Mouse (Mus musculus) cerebellum, postnatal 36 days (tissue): ENCODE data around the gene Bok.

Experiments used
- DNase-seq, 2 experiments: peaks; one replicate each; pipeline ENCODE4 v3.0.0; 2021 to 2022; ENCODE audit warnings: mixed read lengths in 2 of 2

Bok gene

DNA sequence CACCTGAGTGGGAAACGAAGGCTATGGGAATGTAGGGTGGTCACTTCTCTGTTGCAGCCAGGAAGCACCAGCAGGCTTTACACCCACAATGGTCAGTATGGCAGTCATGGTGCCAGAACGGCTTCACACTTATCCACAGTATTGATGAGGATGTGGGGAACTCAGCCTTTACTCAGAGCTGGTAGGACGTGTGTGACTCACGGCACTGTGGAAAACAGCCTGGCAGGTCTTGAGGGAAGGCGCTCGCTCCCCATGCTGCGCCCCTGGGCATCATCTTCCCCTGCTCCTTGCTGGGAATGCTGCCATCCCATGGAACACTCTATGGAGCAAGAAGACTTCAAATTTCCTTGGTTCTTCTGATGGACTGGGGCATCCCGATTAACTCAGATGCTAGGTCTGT is 5.6 kb downstream of the Bok start:
- DNase-seq = no peak

DNA sequence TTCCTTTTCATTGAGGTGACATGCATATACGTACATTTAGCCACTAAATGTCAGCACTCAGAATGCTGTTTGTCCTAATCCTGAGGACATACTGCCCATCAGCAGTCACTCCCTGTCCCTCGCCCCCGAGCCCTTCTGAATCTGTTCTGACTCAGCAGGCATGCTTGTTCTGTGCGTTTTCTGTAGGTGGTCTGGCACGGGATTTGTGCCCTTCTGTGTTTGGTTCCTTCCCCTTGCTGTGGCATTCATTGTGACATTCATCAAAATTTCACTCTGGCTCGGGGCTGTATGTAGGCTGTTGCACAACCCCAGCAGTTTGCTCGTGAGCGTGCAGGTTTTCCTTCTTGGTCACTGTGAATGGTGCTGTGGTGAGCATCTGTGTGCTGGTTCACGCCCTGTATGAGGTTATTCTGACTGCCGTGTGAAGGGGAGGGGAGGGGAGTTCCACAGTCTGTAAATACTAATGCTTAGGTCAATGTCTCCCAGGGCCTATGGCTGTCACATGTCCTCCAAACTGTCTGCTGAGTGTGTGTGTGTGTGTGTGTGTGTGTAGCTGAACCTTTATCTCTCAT is 6.4 kb downstream of the Bok start:
- DNase-seq = no peak

DNA sequence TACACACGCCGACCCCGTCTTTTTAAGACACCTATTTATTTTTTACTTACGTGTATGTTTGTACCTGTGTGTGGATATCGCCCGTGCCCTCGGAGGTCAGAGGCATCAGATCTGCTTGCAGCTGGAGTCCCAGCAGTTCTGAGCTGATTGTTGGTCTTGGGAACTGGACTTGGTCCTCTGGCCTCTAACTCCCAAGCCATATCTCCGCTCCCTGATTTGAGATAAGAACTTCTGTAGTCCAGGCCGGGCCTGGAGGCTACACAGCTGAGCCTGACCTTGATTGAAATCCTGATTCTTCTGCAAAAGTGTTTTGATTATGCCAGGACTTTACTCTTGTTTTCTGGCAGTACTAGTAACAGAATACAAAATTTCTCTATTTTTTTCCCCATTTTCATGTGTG is 7.3 kb downstream of the Bok start:
- DNase-seq = no peak

DNA sequence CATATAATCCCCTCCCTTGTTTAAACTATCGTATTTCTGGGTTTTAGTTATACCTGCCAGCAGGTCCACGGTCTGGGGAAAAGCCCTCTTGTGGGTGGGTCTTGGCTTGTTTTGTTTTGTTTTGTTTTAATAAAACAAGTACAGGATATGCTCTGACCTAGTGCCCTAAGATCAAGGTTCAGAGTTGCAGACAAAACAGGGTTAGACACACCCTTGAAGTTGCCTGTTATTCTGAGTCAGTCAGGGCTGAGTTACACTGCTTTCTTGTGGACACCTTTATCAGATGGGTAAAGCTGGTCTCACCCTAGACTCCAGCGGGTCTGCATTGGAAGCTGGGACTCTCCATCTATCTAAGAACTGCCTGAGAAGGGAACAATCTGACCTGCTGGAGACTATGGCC is 8.0 kb downstream of the Bok start:
- no peak for DNase-seq

DNA sequence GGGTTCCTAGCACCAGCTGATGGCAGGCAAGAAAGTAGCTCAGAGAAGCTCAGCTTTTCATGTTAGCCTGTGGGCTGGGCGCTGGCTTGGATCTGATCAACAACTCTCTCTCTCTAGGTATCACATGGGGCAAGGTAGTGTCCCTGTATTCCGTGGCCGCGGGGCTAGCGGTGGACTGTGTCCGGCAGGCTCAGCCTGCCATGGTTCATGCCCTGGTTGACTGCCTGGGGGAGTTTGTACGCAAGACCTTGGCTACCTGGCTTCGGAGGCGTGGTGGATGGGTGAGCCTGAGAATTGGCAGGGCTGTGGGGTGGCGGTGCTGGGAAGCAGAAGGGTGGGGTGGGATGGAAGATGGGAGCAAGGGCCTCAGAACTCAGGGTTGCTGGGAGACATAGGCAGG is 8.5 kb downstream of the Bok start:
- no peak for DNase-seq

DNA sequence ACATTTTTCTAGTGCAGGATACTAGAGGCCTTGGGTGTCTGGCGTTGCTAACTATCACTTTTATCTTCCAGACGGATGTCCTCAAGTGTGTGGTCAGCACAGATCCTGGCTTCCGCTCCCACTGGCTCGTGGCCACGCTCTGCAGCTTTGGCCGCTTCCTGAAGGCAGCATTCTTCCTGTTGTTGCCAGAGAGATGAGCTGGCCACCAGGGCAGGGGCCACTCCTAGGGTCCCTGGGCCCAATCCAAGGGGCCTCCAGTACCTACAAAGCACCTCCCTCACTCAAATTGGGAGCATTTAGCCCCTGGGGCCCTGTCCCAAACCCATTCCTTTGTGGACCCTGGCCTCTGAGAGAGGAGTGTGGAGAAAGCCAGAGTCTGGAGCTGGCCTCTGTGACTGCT is 9.5 kb downstream of the Bok start:
- DNase-seq = peak; percentile 31 to 50

DNA sequence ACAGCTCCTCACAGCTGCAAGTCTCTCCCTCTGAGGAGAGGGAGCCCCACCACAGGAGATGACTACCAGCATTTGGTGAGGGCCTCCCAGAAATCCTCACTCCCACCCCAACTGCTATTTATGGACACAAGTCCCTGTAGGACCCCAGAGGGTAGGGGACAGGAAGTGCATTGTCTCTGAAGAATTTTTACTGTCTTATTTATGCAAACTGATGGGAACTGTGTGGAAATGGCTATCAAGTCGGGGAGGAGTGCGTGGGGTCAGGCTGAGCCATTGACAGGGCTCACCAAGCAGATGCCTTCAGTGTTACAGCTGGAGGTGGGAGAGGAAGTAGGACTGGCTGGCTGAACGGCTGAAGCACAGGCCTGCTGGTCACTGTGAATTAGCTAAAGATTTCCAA is 11.9 kb downstream of the Bok start:
- DNase-seq = no peak

DNA sequence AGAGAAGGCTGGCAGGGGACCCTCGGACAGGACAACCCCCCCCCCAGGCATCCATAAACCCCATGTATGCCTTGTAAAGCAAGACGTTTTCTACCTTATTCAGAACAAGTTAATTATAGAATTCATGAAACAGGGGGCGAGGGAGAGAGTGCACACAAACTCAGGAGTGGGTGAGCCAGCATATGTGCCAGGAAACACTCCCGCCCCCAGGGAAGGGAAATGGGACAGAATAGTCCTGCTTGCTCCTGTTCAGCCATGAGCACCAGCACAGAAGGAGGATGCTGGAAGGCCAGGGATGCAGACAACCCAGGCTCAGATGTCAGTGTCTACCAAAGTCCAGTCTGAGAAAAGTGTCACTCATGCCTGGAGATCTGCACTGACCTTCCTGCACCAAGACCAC is 13.7 kb downstream of the Bok start:
- DNase-seq = no peak

DNA sequence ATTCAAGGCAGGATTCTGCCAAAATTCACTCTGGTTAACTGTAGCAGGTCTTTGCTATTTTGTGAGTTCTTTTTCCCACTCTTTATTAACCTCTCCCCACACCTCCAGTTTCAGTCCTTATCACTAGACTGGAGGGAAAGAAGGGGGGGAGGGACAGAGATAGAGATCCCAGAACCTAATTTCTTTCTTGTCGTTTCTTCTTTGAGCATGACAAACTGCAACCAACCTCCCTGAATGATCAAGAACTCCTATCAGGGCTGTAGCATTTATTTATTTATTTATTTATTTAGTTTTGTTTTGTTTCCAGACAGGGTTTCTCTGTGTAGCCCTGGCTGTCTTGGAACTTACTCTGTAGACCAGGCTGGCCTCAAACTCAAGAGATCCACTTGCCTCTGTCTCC is 16.6 kb downstream of the Bok start:
- no peak for DNase-seq

DNA sequence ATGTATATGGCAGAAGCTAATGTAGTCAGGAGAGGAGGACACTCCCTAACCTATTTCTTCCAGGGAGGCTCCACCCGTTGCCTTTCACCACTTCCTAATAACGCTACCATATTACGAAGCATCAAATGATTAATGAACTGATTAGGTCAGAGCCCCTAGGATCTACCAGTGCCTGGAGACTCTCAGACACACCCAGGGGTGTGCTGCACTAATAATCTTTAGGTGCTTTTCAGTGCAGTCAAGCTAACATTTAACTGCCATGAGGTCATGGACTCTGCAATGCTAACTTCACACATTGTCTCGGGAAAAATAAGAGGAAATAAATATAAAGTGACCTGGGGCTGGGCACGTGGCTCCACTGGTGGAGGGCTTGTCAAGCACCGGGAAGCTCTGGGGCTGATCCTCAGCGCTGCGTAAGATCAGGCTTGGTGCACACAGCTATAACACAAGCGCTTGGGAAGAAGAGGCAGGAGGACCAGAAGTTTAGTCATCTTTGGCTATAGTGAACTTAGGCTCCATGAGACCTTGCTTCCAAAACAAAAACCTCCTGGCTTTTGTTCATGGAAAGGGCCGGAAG is 18.1 kb downstream of the Bok start:
- no peak for DNase-seq

DNA sequence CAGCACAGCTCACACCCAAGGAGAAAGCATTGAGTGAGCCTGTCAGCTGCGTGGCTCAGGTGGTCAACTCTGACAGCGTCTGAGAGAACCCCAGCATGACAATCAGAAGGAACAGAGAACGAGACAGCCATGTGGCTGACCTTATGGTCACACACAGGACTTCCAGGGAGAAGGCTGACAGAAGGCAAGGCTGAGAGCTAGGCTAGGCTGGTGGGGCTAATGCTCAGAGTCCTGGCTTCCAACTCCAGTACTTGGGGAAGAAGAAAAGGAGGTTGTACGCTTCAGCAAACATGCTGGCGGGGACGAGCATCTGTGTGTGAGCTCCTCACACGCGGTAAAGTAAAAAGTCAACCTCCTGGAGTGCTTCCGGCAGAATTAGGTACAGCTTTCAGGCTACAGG is 18.9 kb downstream of the Bok start:
- no peak for DNase-seq

DNA sequence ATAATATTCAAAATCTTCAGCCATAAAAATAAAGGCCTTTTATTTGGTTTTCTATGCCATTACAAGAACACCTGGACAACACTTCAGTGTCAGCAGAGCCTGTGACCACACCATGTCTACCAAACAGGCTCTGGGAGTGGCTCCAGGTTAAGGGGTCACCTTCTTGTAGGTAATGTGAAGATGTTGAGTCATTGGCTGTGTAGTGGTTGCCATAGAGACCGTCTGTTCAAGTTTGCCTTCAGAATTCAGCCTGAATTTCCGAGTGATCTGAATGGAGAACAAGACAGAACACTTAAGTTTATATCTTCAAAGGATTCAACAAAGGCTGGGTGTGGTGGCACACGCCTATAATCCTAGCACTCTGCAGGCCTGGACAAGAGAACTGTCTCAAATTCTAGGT is 19.9 kb downstream of the Bok start:
- DNase-seq = no peak

DNA sequence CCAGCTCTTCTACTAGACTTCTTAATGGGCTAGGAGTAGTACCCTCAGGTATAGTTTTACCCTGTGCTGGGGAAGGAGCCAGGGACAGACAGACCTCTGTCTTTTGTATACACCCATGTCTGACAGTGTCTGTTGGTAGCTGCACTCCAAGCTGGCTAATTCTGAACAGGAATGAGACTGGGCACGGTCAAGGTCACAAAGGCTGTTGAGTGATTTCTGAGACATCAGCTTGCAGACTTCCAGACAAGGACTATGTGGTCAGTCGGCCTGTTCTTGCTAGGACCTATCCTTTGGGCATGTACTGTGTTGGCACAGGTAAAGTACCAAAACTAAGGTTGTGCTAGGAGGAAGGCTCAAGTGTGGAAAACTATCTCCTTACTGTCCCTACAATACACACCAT is 30.7 kb downstream of the Bok start:
- DNase-seq = no peak

DNA sequence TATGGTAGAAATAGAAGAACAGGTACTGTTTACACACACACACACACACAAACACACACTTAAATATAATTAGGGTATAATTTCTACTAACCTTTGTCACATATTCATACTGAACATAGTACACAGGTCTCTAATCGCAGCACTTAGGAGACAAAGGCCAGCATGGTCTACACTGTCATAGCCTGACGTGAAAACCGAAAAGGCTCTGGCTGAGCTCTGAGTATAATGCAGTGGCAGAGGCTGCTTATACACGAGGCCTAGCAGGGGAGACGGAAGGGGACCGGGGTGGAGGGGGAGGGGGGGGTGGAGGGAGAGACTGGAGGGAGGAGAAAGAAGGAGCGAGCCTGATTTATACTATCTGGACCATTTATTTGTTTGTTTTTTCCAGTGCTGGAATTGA is 36.1 kb downstream of the Bok start:
- no peak for DNase-seq

DNA sequence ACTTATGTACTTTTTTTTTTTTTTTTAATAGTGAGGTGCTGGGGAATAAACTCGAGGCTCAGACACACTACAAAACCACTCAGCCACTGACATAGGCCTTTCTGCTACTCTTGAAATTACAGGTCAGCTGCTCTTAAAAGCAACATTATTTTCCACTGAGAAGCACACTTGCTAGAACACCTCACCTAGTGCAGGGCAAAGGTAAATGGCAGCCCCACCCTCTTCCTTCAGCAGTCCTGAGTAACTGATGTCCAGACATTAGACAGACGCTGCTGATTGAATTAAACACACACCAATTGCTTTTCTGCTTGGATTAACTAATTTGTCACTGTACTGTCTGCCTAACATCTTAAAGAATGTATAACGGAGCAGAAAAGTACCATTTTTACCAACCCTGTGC is 39.2 kb downstream of the Bok start:
- DNase-seq = no peak

DNA sequence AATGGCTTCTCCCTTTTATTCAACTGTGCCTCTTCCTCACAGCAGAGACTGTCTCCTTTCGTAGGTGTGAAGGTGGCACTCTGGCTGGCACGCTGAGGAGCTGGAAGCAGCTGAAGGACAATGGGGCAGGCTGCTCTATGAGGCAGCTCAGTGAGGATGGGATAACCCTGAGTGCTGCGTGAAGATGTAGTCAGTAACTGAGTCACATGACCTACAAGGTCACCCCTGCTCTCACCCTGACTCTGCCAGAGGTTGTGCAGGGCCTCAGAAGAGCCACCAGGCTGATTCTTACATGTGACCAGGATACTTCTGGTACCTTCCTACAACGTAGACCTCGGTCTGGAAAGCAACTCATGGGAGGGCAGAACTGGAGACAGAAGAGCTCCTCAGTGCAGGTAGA is 40.2 kb downstream of the Bok start:
- no peak for DNase-seq

DNA sequence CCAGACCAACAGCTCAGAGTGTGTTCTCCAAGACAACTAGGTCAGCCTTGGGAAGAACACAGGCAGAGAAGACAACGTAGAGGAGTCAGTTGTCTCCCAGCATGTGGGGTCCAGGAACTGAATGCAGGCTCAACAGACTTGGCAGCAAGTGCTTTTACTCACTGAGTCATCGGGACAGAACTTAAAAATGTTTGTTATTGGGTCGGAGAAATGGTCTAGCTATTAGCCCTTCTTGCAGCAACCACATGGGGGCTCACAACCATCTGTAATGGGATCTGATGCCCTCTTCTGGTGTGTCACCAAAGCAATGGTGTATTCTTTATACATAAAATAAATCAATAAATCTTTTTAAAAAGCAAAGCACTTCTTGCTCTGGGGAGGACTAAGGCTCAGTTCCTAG is 40.7 kb downstream of the Bok start:
- no peak for DNase-seq

DNA sequence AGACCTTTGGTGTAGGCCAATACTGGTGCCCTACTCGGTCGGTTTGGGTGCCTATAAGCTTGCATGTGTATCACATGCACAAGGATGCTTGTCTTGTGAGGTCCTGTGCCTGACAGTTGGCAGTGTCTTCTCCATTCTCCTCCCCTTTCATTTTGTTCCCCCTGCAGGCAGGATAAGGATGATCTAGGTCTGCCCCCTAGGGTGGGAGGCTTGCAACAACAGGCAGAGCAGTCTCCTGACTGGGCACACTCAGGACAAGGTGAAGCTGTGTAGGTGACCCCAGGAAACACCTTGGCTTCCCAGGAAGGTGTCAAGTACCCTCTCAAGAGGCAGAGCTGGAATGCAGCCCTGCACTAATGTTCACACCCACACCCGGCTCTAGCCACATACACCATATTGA is 41.5 kb downstream of the Bok start:
- peak; percentile 43 to 50 for DNase-seq

DNA sequence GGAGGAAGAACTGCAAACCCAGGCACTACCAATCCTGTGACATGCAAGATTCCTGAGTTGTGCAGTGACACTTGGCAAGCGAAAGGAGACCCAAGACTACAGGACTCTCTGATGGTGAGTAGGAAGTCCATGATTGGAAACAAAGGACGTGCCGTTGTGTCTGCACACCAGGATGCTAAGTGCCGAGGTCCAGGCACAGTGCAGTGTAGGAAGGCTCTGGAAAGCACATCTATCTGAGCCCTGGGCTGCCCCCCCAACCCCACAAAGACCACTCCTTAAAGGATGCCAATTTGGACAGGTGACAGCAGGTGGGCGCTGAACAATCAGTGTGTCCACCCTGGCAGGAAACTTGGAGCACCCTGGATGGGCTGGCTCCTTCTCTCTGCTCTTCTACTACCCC is 45.6 kb downstream of the Bok start:
- DNase-seq = no peak

DNA sequence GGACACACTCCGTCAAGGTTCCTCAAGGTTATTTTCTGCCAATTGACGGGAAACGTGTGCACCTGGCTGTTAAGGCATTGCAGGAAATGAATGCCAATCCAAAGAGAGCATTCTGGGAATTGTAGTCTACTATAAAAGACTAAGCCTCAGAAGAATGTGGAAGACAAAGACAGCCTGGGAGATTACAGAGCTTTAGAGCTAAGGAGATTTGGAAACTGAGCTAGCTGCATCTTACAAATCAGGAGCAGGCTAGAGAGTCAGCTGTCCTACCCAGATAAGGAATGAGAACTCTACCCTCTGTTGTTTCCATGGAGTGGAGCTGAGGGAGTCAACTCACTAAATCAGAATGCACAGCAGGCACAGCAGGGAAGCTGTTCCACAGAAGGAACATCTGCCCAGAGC is 46.4 kb downstream of the Bok start:
- peak in 1 of 2 experiments; percentile 26 for DNase-seq

DNA sequence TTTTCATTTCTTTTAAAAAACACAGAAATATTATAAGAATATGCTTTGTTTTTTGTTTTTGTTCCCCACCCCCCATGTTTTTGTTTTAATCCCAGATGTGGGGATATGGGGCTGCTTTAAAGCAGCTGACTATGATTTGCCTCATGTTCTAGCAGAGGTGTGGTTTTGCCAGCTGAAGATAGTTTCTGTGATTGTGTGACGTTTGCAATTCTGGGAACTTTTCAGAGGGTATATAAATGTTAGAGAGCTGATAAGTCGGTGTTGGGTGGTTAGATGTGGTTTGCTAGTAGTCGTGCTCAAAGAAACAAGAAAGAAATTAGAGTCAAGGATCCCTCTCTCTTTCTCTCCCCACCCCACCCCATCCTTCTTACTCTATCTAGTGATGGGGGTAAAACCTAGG is 50.4 kb downstream of the Bok start:
- DNase-seq = no peak

DNA sequence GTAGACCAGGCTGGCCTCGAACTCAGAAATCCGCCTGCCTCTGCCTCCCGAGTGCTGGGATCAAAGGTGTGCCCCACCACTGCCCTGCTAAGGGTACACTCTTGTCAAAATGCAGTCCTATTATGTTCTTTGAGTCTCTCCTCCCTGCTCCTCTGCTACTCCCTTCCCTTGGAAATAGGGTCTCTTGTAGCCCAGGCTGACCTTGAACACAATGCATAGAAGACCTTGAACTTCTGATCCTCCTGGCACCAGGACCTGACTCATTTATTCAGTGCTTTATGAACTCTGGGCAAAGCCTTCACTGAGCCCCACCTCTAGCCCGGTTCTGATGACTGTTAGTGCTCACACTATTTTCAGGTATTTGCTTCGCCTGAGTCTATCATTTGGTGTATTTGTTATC is 52.3 kb downstream of the Bok start:
- no peak for DNase-seq

DNA sequence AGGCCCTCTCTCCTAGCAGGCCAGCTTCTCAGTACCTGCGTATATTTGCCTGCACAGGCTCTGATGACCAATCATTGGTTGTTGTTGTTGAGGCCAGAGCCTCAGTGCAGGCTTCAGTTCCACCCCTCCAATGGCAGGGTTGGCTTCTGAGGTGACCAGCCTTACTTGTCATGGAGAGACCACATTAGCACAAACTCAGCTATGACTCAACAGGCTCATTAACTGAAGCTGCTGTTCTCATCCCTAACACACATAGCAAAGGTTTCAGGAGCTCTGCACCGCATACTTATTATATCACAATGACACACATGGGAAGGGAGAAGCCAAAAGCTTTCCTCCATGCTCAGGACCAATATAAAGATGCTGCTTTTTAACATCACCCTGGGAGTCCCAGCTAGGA is 55.2 kb downstream of the Bok start:
- no peak for DNase-seq

DNA sequence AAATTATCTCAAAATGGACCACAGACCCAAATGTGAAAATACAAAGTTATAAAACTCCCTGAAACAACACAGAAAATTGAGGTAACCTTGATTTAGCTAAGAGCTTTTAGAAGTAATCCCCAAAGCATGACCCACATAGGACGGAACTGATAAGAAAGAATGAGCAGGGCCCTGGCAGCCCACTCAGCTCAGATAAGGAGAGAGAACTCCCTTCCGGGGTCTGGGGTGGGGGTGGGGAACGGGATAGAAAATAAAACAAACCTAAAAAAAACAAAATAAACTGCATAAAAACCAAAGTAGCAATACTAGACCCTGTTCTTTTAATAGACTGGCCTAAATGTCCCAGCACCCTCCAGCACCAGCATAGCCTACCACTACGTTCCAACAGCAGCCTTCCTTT is 56.5 kb downstream of the Bok start:
- DNase-seq = no peak

DNA sequence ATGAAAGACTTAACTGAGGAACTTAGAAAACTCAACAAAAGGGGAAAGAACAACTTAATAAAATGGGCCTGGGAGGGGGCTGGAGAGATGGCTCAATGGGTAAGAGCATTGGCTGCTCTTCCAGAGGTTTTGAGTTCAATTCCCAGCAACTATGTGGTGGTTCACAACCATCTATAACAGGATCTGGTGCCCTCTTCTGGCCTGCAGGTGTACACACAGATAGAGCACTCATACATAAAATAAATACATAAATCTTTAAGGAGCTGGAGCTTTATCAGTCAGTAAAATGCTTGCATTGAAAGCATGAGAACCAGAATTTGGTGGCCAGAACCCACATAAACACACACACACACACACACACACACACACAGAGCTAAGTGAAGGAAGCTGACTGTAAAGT is 57.5 kb downstream of the Bok start:
- no peak for DNase-seq
